Mouse (Mus musculus): Measurements from ENCODE around the gene Mrpl22. TPM values are rescaled to one million over a fixed set of nuclear protein-coding genes. Genes with fewer than 3 reads are reported as not detected.
"Not testable (repeated sequence)": the region's sequence is repeated elsewhere in the genome, so short reads cannot be mapped to it uniquely, and the experiment has no call there.

The Mrpl22 gene
- polyA plus RNA-seq, 1 experiment = 62.0 TPM

GRCm38 (mm10) chr11:58223751-58224150 lies 52.3 kb downstream of the Mrpl22 start:
- 15% methylated on average over 4 of the region's 4 CpGs for WGBS
- no peak overlapping the region for H3K4me3 ChIP-seq (replicated peaks; ENCODE audit: insufficient read depth, low read depth, low read length)
- H3K4me1 ChIP-seq (ENCODE audit: control insufficient read depth, insufficient read depth, low read length) = no peaks in the 10 kb centered on the region
- no peaks in the 10 kb centered on the region for H3K27me3 ChIP-seq (ENCODE audit: control insufficient read depth, insufficient read depth, low read length)
- no peak overlapping the region for H3K27ac ChIP-seq (ENCODE audit: insufficient read depth, low read length)
- no peak for DNase-seq
- TF ChIP-seq CTCF (IDR thresholded peaks at IDR 0.05; ENCODE audit: borderline replicate concordance, insufficient read depth, low read depth, low read length) (no peak), POLR2A (IDR thresholded peaks at IDR 0.05; ENCODE audit: borderline replicate concordance, insufficient read depth, low read length) (no peak)

GRCm38 (mm10) chr11:58224313-58224712 lies 52.9 kb downstream of the Mrpl22 start:
- DNase-seq = no peak
- 75% methylated on average over 7 of the region's 7 CpGs for WGBS

GRCm38 (mm10) chr11:58224872-58225271 lies 53.4 kb downstream of the Mrpl22 start:
- not testable (repeated sequence) for H3K4me1 ChIP-seq (ENCODE audit: control insufficient read depth, insufficient read depth, low read length); H3K27ac ChIP-seq (ENCODE audit: insufficient read depth, low read length); DNase-seq; H3K4me3 ChIP-seq (replicated peaks; ENCODE audit: insufficient read depth, low read depth, low read length); H3K27me3 ChIP-seq (ENCODE audit: control insufficient read depth, insufficient read depth, low read length)
- 86% methylated on average over 2 of the region's 2 CpGs for WGBS

More at GRCm38 (mm10) chr11:58224313-58224712, 52.9 kb downstream of the Mrpl22 start:
- Histone ChIP-seq H3K4me1 (ENCODE audit: control insufficient read depth, insufficient read depth, low read length) (no peaks in the 10 kb centered on the region), H3K4me3 (replicated peaks; ENCODE audit: insufficient read depth, low read depth, low read length) (no peak overlapping the region), H3K27ac (ENCODE audit: insufficient read depth, low read length) (no peak overlapping the region), H3K27me3 (ENCODE audit: control insufficient read depth, insufficient read depth, low read length) (no peaks in the 10 kb centered on the region)
- TF ChIP-seq CTCF (IDR thresholded peaks at IDR 0.05; ENCODE audit: borderline replicate concordance, insufficient read depth, low read depth, low read length) (no peak), POLR2A (IDR thresholded peaks at IDR 0.05; ENCODE audit: borderline replicate concordance, insufficient read depth, low read length) (no peak)

- TF ChIP-seq POLR2A (IDR thresholded peaks at IDR 0.05; ENCODE audit: borderline replicate concordance, insufficient read depth, low read length) (no peak), CTCF (IDR thresholded peaks at IDR 0.05; ENCODE audit: borderline replicate concordance, insufficient read depth, low read depth, low read length) (peak; percentile 95)
- H3K4me3 ChIP-seq (replicated peaks; ENCODE audit: insufficient read depth, low read depth, low read length) = no peak overlapping the region
- no peaks in the 10 kb centered on the region for H3K27me3 ChIP-seq (ENCODE audit: control insufficient read depth, insufficient read depth, low read length)
- peak; percentile 51 to 71 for DNase-seq
- H3K27ac ChIP-seq (ENCODE audit: insufficient read depth, low read length) = no peak overlapping the region
- H3K4me1 ChIP-seq (ENCODE audit: control insufficient read depth, insufficient read depth, low read length) = no peaks in the 10 kb centered on the region
- 14% methylated on average over 5 of the region's 5 CpGs for WGBS
Measured at GRCm38 (mm10) chr11:58225655-58226054, 54.2 kb downstream of the Mrpl22 start.

- no peak overlapping the region for H3K4me3 ChIP-seq (replicated peaks; ENCODE audit: insufficient read depth, low read depth, low read length)
- H3K27me3 ChIP-seq (ENCODE audit: control insufficient read depth, insufficient read depth, low read length) = no peaks in the 10 kb centered on the region
- no peak overlapping the region for H3K27ac ChIP-seq (ENCODE audit: insufficient read depth, low read length)
- DNase-seq = no peak
- TF ChIP-seq POLR2A (IDR thresholded peaks at IDR 0.05; ENCODE audit: borderline replicate concordance, insufficient read depth, low read length) (no peak), CTCF (IDR thresholded peaks at IDR 0.05; ENCODE audit: borderline replicate concordance, insufficient read depth, low read depth, low read length) (no peak)
- no peaks in the 10 kb centered on the region for H3K4me1 ChIP-seq (ENCODE audit: control insufficient read depth, insufficient read depth, low read length)
Measured at GRCm38 (mm10) chr11:58226425-58226824, 55.0 kb downstream of the Mrpl22 start.

GRCm38 (mm10) chr11:58228021-58228420 lies 56.6 kb downstream of the Mrpl22 start:
- not testable (repeated sequence) for H3K4me1 ChIP-seq (ENCODE audit: control insufficient read depth, insufficient read depth, low read length); DNase-seq; H3K27ac ChIP-seq (ENCODE audit: insufficient read depth, low read length); H3K27me3 ChIP-seq (ENCODE audit: control insufficient read depth, insufficient read depth, low read length); H3K4me3 ChIP-seq (replicated peaks; ENCODE audit: insufficient read depth, low read depth, low read length)
- WGBS = 72% methylated on average over 2 of the region's 2 CpGs

Other genes with a start within 250 kb of the Mrpl22 start
- 52.0 and 54.5 TPM in 2 replicates for gene Larp1, start 162.6 kb upstream of the Mrpl22 start, polyA plus RNA-seq (2012; rRNA removed)
- gene Gm12248, start 78.5 kb upstream of the Mrpl22 start, polyA plus RNA-seq (2012; rRNA removed) = not detected in 2 replicates
- gene Cnot8, start 67.5 kb upstream of the Mrpl22 start, polyA plus RNA-seq (2012; rRNA removed) = 80.3 and 82.8 TPM in 2 replicates
- gene Gemin5, start 3.1 kb upstream of the Mrpl22 start, polyA plus RNA-seq (2012; rRNA removed) = 8.7 and 9.1 TPM in 2 replicates
- 3.3 and 4.9 TPM in 2 replicates for gene Igtp, start 27.9 kb downstream of the Mrpl22 start, polyA plus RNA-seq (2012; rRNA removed)
- 3.2 and 3.4 TPM in 2 replicates for gene Irgm2, start 28.0 kb downstream of the Mrpl22 start, polyA plus RNA-seq (2012; rRNA removed)
- 0.06 TPM in 1 of 2 replicates, not detected in the other for gene 4930438A08Rik, start 103.1 kb downstream of the Mrpl22 start, polyA plus RNA-seq (2012; rRNA removed)
- 74.5 and 81.1 TPM in 2 replicates for gene Zfp692, start 135.4 kb downstream of the Mrpl22 start, polyA plus RNA-seq (2012; rRNA removed)
- 45.5 and 45.9 TPM in 2 replicates for gene Zfp672, start 158.7 kb downstream of the Mrpl22 start, polyA plus RNA-seq (2012; rRNA removed)
- gene Sh3bp5l, start 159.1 kb downstream of the Mrpl22 start, polyA plus RNA-seq (2012; rRNA removed) = 63.3 and 64.5 TPM in 2 replicates
- 0.08 and 0.10 TPM in 2 replicates for gene Lypd8, start 207.4 kb downstream of the Mrpl22 start, polyA plus RNA-seq (2012; rRNA removed)
- gene 1810065E05Rik, start 249.4 kb downstream of the Mrpl22 start, polyA plus RNA-seq (2012; rRNA removed) = not detected in 2 replicates